Mouse (Mus musculus) layer of hippocampus, postnatal 14 days (tissue): Measurements from ENCODE around the gene Kctd12b. TPM values are rescaled to one million over a fixed set of nuclear protein-coding genes. Genes with fewer than 3 reads are reported as not detected.
"Not testable (repeated sequence)": the region's sequence is repeated elsewhere in the genome, so short reads cannot be mapped to it uniquely, and the experiment has no call there.

Experiments
- DNase-seq, 2 experiments: peaks; one replicate each; pipeline ENCODE4 v3.0.0; 2021 to 2022; ENCODE audit warnings: low spot score in 2 of 2, mixed read lengths in 1 of 2
- long read RNA-seq, 2 experiments: library from polyadenylated mRNA; stranded (forward); transcript quantifications; one replicate each; pipeline ENCODE4 v2.0.0; 2021
- total RNA-seq, 2 experiments: library from RNA; stranded (reverse); gene quantifications; 2 replicates each; pipeline ENCODE4 v1.2.3; 2021

The Kctd12b gene
- total RNA-seq = 1 to 10 TPM; 5.2 to 6.5 TPM
- long read RNA-seq, experiment 1, full-length matches to known transcripts = 1 of 1 reads
- long read RNA-seq, experiment 1, partial matches to known transcripts = 0 of 1 reads
- long read RNA-seq, experiment 1, other reads (novel, unspliced or antisense) = 0 of 1 reads
- long read RNA-seq, experiment 2, full-length matches to known transcripts = 2 of 2 reads
- long read RNA-seq, experiment 2, partial matches to known transcripts = 0 of 2 reads
- long read RNA-seq, experiment 2, other reads (novel, unspliced or antisense) = 0 of 2 reads

DNA sequence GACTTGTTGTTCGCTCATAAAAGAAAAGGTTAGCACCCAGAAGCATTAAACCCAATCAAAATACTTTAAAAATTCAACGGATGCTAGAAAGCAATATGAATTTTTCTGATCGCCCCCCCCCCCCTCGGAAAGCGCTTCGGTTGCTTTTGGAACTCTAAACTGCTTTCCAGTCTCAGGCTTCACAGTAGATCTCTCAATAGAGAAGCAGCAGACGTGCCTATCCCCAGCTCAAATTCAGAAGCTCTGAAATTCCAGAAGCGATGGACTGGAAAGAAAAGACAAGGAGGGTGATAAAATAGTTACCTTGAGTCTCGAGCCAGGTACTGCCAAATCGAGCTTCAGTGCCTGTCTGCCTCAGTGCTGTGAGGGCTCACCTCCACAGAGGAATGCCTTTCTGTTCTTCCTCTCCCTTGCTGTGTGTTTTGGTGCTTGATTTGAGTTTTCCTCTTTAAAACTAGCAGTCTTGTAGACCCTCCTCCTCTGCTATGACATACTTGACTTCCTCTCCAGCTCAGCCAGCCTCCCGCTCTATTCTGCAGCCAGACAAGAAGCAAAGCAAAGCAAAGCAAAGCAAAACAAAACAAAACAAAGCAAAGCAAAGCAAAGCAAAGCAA, at the start of gene Kctd12b:
Kctd12b (minus strand) TSS at position 610 of the 614 bp plus-strand sequence.
- no peak for DNase-seq

DNA sequence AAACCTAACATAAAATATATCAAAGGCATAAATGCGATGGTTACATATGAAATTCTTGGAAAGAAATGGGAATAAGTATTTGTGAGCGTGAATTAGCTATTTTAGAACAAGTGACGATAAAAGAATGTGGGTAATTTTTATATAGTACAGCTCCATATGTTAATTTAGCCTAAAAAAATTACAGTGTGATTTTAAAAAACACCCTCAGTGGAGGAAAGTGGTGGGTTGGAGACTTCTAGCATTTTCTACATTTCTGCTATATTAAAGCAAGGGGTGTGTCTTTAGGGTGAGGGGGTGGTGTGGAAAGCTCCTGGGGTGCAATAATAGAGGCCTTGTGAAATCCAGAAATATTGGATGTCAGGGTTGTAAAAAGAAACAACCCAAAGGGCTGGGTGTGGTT, 46.3 kb upstream of the Kctd12b start:
- no peak for DNase-seq

DNA sequence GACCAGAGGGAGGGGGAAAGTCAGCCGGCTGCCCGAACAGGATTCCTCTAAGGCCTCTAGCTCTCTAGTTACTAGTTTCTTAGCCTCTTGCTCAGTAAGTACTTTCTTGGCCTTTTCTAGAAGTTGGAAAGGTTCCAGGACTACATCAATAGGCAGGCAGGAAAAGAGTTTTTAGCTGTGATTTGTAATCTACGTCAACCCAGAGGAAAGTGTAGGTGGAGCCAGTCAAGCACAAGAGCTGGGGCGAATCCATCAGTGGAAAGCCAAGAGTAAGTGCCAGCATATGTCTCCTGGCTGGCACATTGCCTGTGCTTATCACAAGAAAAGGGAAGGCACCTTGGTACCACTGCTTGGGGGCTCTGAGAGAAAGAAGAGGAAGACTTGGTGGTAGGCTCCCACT, 39.5 kb upstream of the Kctd12b start:
- no peak for DNase-seq

DNA sequence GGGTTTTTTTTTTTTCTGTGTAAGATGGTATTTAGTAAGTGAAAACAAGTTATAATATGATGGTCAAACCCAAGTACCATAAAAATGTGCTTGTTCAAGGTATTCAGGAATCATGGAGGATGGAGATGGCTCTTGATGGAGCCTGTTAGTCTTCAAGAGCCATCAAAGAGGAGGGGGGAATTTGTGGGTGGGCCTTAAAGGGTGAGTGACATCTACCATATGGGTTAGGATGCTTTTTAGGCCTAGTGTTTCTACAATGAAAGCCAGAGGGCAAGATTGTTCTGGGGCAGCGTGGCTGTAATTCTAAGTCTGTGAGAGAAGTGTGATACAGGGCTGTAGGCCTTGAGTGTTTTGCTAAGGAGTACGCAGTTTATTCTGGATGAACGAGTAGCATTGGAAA, 28.2 kb upstream of the Kctd12b start:
- DNase-seq = no peak

DNA sequence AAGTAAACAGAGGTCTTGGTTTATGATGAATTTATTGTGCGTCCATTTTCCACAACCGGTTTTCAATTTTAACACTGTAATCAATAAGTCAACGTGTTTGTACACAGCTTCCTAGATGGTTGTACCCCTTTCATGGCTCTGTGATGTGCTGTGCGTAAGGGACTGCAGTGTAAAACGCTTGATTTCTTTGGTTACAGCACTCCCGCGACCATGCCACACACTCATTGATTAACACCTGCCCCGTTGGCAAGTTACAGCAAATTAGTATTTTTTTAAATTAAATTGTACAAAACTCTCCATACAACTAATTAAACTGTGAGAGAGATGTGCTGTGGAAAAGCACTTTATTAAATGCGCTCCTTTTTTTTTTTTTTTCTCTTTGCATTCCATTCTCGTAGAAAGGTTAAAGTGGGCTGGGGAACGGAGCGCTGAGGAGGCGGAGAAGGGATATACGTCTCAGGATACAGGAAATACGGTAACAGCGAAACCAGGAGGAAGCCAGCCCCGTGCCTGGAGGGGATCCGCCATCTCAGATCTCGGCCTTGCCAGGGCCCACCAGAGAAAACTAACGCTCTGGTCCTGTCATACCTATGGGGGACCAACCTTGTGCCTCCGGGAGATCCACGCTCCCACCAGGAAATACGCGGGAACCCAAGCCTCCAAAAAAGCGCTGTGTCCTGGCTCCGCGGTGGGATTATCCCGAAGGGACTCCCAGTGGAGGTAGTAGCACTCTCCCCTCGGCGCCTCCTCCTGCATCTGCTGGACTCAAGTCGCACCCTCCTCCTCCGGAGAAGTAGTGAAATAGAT, 27.1 kb upstream of the Kctd12b start, which contains the start of gene Nbdy:
Nbdy (plus strand) TSS at position 481 of the 807 bp plus-strand sequence.
- DNase-seq = peak; percentile 36 to 47

DNA sequence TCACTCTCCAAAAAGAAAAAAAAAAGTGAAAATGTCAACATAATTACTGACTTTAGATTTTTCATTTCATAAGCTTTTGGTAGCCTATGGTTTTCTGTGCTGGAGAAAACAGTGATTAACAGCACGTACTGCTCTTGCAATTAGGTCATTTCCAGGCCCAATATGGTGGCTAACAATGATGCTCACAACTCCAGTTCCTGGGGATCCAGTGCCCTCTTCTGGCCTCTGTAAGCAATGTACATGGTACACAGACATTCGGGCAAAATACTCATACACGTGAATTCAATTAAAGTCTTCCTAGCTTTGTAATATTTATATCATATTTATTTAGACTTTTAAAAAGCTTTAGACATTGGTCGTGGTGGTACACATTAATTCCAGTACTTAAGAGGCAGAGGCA, 23.4 kb upstream of the Kctd12b start:
- no peak for DNase-seq

DNA sequence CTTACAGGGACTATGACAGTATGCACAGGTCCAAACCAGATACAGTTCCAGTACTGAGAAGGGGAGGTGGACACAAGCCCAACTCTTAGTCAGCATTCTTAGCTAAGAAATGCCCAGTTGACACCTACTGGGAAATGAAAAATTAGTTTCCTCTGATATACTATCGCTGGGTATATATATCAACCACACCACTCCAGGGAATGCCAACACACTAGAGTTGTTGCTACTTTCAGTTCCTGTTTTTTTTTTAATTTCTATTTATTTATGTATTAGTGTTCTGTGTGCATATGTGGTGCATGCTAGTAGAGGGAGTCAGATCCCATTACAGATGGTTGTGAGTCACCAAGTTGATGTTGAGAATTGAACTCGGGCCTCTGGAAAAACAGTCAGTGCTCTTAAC, 20.5 kb upstream of the Kctd12b start:
- no peak for DNase-seq

DNA sequence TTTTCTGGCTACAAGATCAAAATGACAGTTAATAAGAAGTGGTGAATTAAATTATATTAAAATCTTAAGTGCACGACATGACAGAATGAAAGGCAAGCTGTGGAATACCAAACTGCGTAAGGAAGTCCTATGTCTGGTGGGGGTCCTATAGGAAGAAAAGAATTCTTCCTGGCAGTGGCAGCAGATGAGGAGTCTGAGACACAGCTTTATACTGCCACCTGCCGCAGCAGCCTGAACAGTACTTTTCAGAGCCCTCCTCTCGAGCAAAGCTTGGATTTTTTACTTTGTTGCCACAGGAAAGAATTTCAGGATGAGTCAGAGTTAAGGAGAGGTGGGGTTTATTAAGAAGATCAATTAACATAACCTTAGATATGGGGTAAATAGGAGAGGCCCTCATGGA, 11.5 kb upstream of the Kctd12b start:
- no peak for DNase-seq

DNA sequence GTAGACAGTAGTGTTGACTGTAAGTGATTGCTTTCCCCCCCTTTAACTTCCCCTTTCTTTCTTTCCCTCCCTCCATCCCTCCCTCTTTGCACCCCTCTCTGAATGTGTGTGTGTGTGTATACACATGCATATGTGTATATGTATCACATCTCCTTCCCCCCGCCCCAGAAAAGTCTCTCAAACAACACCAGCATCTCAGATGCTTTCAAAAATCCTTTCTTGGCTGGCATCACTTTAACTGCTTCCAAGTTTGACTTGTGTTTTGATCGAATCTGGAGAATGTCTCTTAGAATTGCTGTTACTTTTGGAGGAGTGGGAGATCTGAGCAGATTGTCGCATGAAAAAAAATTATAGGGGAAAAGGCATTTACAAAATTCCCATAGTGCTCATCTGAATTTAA, 4.3 kb upstream of the Kctd12b start:
- DNase-seq = no peak

DNA sequence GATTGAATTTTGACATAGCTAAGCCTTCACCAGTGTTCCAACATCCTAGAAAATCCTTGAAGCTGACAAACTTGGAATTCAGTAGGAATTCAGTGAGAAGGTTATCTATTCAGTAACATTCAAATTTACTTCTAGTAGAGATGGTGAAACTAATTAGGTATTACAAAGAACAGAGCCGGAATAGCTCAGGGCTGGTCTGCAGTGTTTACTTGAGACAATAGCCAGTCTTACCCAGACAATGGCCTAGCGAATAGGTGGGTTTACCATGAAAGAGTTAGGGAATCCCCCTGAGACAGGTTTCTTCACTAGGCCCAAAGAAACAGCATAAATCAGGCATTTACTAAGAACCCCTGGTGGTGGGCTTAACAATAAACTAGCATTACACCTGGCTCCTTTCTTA, 28.0 kb downstream of the Kctd12b start:
- DNase-seq = not testable (repeated sequence)

DNA sequence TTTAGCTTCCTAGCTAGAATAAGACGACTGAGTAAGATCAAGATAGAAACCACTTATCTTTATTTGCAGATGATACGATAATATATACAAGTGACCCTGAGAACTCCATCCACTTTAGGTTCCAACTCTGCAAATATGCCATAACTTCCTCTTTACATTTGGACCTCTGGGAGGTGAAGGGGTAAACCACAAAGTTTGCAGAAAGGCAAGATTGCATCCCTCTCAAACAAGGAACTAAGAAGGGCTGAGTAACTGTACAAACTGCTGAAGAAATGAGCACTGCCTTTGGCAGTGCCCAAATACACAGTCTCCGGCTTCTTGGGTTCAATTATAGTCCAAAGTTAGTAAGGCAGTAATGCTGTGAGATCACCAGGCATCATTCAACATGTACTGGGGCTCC, 31.3 kb downstream of the Kctd12b start:
- no peak for DNase-seq

DNA sequence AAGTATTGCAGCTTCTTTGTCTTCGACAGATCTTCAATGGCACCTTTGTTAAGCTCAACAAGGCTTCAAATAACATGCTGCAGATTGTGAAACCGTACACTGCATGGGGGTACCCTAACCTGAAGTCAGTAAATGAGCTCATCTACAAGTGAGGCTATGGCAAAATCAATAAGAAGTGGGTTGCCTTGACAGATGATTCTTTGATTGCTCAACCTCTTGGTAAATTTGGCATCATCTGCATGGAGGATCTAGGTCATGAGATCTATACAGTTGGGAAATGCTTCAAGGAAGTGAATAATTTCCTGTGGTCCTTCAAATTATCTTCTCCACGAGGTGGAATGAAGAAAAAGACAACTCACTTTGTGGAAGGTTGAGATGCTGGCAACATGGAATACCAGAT, 39.2 kb downstream of the Kctd12b start:
- no peak for DNase-seq

DNA sequence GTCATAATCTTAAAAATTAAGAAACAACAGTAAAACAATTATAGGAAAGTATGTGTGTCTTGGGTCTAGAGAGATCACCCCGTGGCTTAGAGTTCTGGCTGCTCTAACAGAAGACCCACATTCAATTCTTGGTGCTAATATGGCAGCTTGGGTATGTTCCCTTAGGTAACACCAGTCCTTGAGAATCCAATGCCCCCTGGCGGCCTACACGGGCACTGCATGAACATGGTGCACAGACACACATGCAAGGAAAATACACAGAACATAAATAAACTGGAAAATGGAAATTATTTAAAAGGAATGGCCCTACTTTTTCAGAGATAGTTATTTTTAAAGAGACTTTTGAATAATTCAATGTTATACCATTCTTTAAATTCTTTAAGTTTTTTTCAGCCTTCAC, 55.6 kb downstream of the Kctd12b start:
- DNase-seq = no peak

DNA sequence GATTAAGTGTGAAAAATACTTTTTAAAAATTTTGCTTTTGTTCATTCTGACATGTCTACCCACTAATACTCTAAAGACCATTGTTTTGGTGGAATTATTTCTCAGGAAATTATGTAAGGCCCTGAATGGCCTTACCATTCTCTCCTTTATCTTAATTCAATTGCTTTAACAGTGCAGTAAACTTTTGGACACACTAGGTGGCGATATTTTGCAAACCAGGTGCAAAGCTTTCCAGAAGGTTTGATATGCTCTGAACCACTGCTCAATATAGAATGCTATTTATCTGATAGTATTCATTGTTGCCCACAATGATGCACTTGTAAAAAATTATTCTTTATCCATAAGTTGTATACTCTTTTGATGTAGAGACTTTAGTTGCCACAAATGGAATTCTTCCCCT, 59.9 kb downstream of the Kctd12b start:
- peak in 1 of 2 experiments; percentile 3 for DNase-seq

Other genes with a start within 250 kb of the Kctd12b start
- gene Ubqln2, start 198.2 kb downstream of the Kctd12b start, total RNA-seq = 100 to 1,000 TPM; 254 to 256 TPM
- gene Cypt3, start 137.8 kb downstream of the Kctd12b start, total RNA-seq = not detected
- 10 to 100 TPM; 55.1 to 57.9 TPM for gene Nbdy, start 27.2 kb upstream of the Kctd12b start, total RNA-seq
- 1 to 10 TPM; 5.7 to 9.3 TPM for gene Spin2c, start 135.8 kb upstream of the Kctd12b start, total RNA-seq